Mouse (Mus musculus): ENCODE results near the gene Gm10439.
"Not testable (repeated sequence)": the region's sequence is repeated elsewhere in the genome, so short reads cannot be mapped to it uniquely, and the experiment has no call there.

Gm10439 gene

DNA sequence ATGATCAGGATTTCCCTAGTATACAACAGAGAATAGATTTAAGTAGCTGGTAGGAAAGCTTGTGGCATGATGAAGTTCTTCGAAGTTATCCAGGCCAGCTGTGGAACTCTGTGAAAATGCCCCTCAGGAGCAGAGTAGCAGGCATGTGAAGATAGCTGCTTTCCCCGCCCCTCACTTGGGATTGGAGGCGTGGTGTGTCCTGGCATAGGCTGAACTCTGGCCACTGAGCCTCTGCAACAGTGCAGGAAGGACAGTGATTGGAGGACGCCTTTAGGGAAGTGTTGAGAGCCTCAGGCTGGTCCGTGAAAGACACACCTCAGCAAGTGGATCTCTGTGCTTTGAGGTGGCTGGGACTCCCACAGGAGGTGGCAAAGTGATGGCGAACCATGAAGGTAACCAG is at the start of gene Gm10439:
Gene Gm10439 (plus strand): TSS at position 301 of the 400 bp plus-strand sequence.
- not testable (repeated sequence) for DNase-seq (ENCODE audit: low spot score in 2 of 2)
